In genomic region chrX:99975985-99976924, GRCm38 (mm10) we compare ENCODE assay signal across 8 mouse cellular contexts. TPM values are rescaled to one million over a fixed set of nuclear protein-coding genes. Genes with fewer than 3 reads are reported as not detected.
DNase-seq lines count a peak whose midpoint lies in the region; ATAC-seq lines count a peak whose summit lies in the region.

No protein-coding gene starts in this region.

- H3K9me3 ChIP-seq in forebrain, embryonic 13.5 days (replicated peaks): no peaks in the 10 kb centered on the region
- no peaks in the 10 kb centered on the region for H3K9me3 ChIP-seq in megakaryocyte, embryonic 14.5 days

- no peak overlapping the region for H3K27ac ChIP-seq in forebrain, embryonic 13.5 days

- no peaks in the 10 kb centered on the region for H3K36me3 ChIP-seq in forebrain, embryonic 13.5 days (ENCODE audit: poor library complexity, severe bottlenecking)
- H3K36me3 ChIP-seq in megakaryocyte, embryonic 14.5 days (replicated peaks; ENCODE audit: low read length): no peaks in the 10 kb centered on the region

- peak overlapping the region; percentile 53 for H3K4me3 ChIP-seq in forebrain, embryonic 13.5 days
- peak overlapping the region; percentile 87 for H3K4me3 ChIP-seq in megakaryocyte, embryonic 14.5 days (replicated peaks)

- H3K27me3 ChIP-seq in forebrain, embryonic 13.5 days: peaks cover 3% of the 10 kb centered on the region; the same call in 1 of the 2 replicates
- peaks cover 34% of the 10 kb centered on the region for H3K27me3 ChIP-seq in megakaryocyte, embryonic 14.5 days (replicated peaks)

- H3K4me1 ChIP-seq in forebrain, embryonic 13.5 days: no peaks in the 10 kb centered on the region
- H3K4me1 ChIP-seq in megakaryocyte, embryonic 14.5 days: peaks cover 14% of the 10 kb centered on the region

- 20% methylated on average over 42 of the region's 48 CpGs for WGBS in forebrain, embryonic 13.5 days

- peak; percentile 8; the same call in 1 of the 2 replicates for ATAC-seq in forebrain, embryonic 13.5 days

- H3K4me2 ChIP-seq in forebrain, embryonic 13.5 days: peak overlapping the region; percentile 87

- intact Hi-C loops in heart, postnatal 25 days (cut with DNase I): no loop called here

- DNase-seq in cerebellum, adult 11-12 months: peak; percentile 1
- DNase-seq in cerebellum, postnatal 36 days: no peak
- peak; percentile 54 for DNase-seq in adrenal gland, postnatal 14 days
- DNase-seq in heart, postnatal 25 days (ENCODE audit: low spot score): peak; percentile 5
- DNase-seq in kidney, postnatal 4 days: peak; percentile 28 to 52
- peak; percentile 12 to 15 for DNase-seq in spleen, postnatal 10 days (ENCODE audit: low spot score in 2 of 2)

- peak overlapping the region; percentile 66 for H3K9ac ChIP-seq in forebrain, embryonic 13.5 days

RNA-seq across cellular contexts. Expression of gene Eda, which starts 0.8 kb away (rescaled TPM):
- 7.5 and 9.9 TPM in 2 replicates for total RNA-seq in adrenal gland, postnatal 14 days (2021)
- polyA plus RNA-seq in forebrain, embryonic 13.5 days (2015; fragmentation: Nextera tagmentation; extraction: Ambion mirVana): 1.1 and 1.5 TPM in 2 replicates
- 1 to 10 TPM; 2.0 to 2.2 TPM for total RNA-seq in heart, postnatal 25 days (2021)
- polyA plus RNA-seq in megakaryocyte, embryonic 14.5 days (2012; ENCODE audit: insufficient read depth, low replicate concordance): not detected in 2 replicates

Comparison
In these comparisons a context has a peak if more than half of its experiments do, and no peak if none do; other contexts are left out.
1. DNase-seq: peak in cerebellum, adult 11-12 months (single experiment), adrenal gland, postnatal 14 days (single experiment), heart, postnatal 25 days (single experiment), kidney, postnatal 4 days (2 of 2) and spleen, postnatal 10 days (2 of 2); none in cerebellum, postnatal 36 days (0 of 2).